Mouse (Mus musculus) liver, postnatal 0 days (tissue): ENCODE measurements at regions not wholly inside any gene's neighbourhood (a gene's known extent, or its start where the extent isn't known, plus 50 kb on each side); places are given as distances from the start of the nearest gene placed in this dataset.

Experiments
- ATAC-seq: fragments of 200-750 bp; cut with Nextera tagmentation; 2 replicates; pipeline ENCODE4 v1.8.0; 2017; ENCODE audit warnings: mild to moderate bottlenecking, moderate library complexity
- DNase-seq: peaks from one replicate; pipeline ENCODE4 v3.0.0-alpha.2; 2016
- H3K27ac ChIP-seq: fragments of 300-500 bp; sonication (generic); 2 replicates; pipeline ENCODE4 v1.5.1; 2014; ENCODE audit warnings: antibody characterized with exemption, moderate library complexity, mild to moderate bottlenecking, low read depth
- H3K27me3 ChIP-seq: fragments of 300-500 bp; sonication (generic); 2 replicates; pipeline ENCODE4 v1.6.1; 2014; ENCODE audit warnings: low read length, control low read depth, mixed read lengths; ENCODE audit not compliant: insufficient read depth
- H3K36me3 ChIP-seq: fragments of 300-500 bp; sonication (generic); replicated peaks from 2 replicates; pipeline ENCODE4 v1.6.1; 2014; ENCODE audit warnings: mild to moderate bottlenecking, control low read depth, low read length, moderate library complexity, mixed read lengths; ENCODE audit not compliant: insufficient read depth
- H3K4me1 ChIP-seq: fragments of 300-500 bp; sonication (generic); 2 replicates; pipeline ENCODE4 v1.6.1; 2014; ENCODE audit warnings: antibody characterized with exemption, mild to moderate bottlenecking, control low read depth; ENCODE audit not compliant: insufficient read depth
- H3K4me2 ChIP-seq: fragments of 300-500 bp; sonication (generic); 2 replicates; pipeline ENCODE4 v1.6.1; 2014; ENCODE audit warnings: low read depth, mild to moderate bottlenecking, low read length, moderate library complexity, mixed read lengths
- H3K4me3 ChIP-seq: fragments of 300-500 bp; sonication (generic); 2 replicates; pipeline ENCODE4 v1.5.1; 2014; ENCODE audit warnings: low read depth, low read length
- H3K9ac ChIP-seq: fragments of 300-500 bp; sonication (generic); replicated peaks from 2 replicates; pipeline ENCODE4 v1.6.1; 2014; ENCODE audit warnings: mild to moderate bottlenecking, moderate library complexity
- H3K9me3 ChIP-seq: fragments of 300-500 bp; sonication (generic); 2 replicates; pipeline ENCODE4 v1.6.1; 2016; ENCODE audit warnings: mild to moderate bottlenecking, control low read depth, low read length, mixed read lengths
- CTCF ChIP-seq: sonication (generic); IDR thresholded peaks from 2 replicates; pipeline ENCODE4 v1.5.1; 2016; ENCODE audit warnings: antibody characterized with exemption, low read depth
- EP300 ChIP-seq: IDR thresholded peaks from 2 replicates; pipeline ENCODE4 v1.6.1; 2016; ENCODE audit warnings: antibody characterized with exemption, low read depth, mild to moderate bottlenecking
- WGBS: fragments of 180-500 bp; shearing (Covaris S2); extraction: QIAGEN DNeasy Blood & Tissue Kit; methylation state at CpG from one replicate; pipeline ENCODE4 v1.1.7; 2014; ENCODE audit not compliant: insufficient replicate concordance; 5-methylcytosine and 5-hydroxymethylcytosine counted together

DNA sequence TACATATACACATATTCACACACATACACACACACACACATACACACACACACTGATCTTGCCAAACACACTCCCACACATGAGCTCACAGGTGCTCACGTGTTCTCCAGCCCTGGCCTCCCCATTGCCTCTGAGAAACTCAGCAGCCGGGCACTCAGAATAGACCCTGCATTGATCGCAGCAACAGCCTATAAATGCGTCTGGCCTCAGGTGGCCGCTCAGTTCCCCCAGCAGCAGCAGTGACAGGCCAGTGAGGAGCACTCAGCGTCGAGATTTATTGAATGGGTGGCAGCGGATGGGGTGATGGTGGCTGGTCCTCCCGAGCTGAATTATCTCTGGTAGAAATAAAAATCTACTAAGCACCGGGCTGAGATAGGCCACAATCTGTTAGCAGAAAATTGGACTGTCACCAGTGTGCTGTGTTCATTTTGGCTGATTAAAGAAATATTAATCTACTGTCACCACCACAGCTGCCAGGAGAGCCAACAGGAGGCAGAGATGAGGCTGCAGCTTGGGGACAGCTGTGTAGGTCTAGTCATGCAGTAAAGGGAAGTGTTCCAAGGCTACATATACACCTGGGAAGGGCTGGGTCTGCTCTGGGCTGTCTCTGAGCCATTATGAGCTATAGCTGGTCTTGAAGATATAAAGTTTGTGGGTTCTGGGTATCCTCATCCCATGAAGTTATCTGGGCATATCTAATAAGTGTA is 80.4 kb upstream of the Ttc34 start:
- no peak for ATAC-seq

GRCm38 (mm10) chr4:154759881-154760280 is 77.4 kb upstream of the Ttc34 start:
- H3K27me3 ChIP-seq = no peaks in the 10 kb centered on the region
- no peak overlapping the region for H3K4me2 ChIP-seq
- no peak for TF ChIP-seq CTCF
- no peak for TF ChIP-seq EP300
- H3K9me3 ChIP-seq = no peaks in the 10 kb centered on the region
- WGBS = 67% methylated on average over 1 of the region's 1 CpGs
- H3K36me3 ChIP-seq = no peaks in the 10 kb centered on the region
- H3K4me1 ChIP-seq = no peaks in the 10 kb centered on the region
- ATAC-seq (no peak), DNase-seq (no peak)
- H3K4me3 ChIP-seq = no peak overlapping the region
- H3K9ac ChIP-seq = no peak overlapping the region
- H3K27ac ChIP-seq = no peak overlapping the region

More for the DNA sequence above, 80.4 kb upstream of the Ttc34 start:
- no peak overlapping the region for H3K9ac ChIP-seq
- no peak for TF ChIP-seq CTCF
- no peak for TF ChIP-seq EP300
- DNase-seq = no peak
- no peaks in the 10 kb centered on the region for H3K27me3 ChIP-seq
- H3K36me3 ChIP-seq = no peaks in the 10 kb centered on the region
- H3K4me3 ChIP-seq = no peak overlapping the region
- no peak overlapping the region for H3K27ac ChIP-seq
- H3K4me1 ChIP-seq = no peaks in the 10 kb centered on the region
- H3K4me2 ChIP-seq = no peak overlapping the region
- no peaks in the 10 kb centered on the region for H3K9me3 ChIP-seq
- WGBS = 73% methylated on average over 10 of the region's 10 CpGs

- Histone ChIP-seq H3K9me3 (no peaks in the 10 kb centered on the region), H3K4me3 (no peak overlapping the region), H3K4me1 (no peaks in the 10 kb centered on the region), H3K9ac (no peak overlapping the region), H3K36me3 (no peaks in the 10 kb centered on the region), H3K4me2 (no peak overlapping the region), H3K27ac (no peak overlapping the region), H3K27me3 (no peaks in the 10 kb centered on the region)
- ATAC-seq (no peak), DNase-seq (no peak)
- TF ChIP-seq CTCF (no peak), EP300 (no peak)
- WGBS = 66% methylated on average over 6 of the region's 6 CpGs
These were observed 73.0 kb upstream of the Ttc34 start for GRCm38 (mm10) chr4:154764238-154764637.

DNA sequence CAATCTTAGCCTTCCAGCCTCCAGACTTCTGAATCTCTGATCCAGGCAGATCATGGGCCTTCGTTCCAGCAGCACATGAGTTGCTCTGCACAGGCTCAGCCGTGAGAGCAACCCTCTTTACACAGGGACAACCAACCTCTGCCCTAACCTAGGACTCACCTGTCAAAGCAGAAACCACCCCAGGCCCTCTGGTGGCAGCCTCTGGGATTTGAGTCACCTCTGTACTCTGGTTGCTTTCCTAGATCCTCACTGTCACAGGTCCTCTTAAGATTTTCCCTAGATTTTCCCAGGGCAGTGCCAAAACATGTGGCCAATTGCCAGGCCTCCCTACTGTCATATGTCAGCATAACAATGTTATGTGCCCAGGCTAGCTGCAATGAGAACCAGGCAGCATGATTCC is 71.1 kb upstream of the Ttc34 start:
- Histone ChIP-seq H3K27me3 (no peaks in the 10 kb centered on the region), H3K4me3 (no peak overlapping the region), H3K9ac (no peak overlapping the region), H3K9me3 (no peaks in the 10 kb centered on the region), H3K27ac (no peak overlapping the region), H3K4me2 (no peak overlapping the region), H3K36me3 (no peaks in the 10 kb centered on the region), H3K4me1 (no peaks in the 10 kb centered on the region)
- TF ChIP-seq CTCF (peak; percentile 45), EP300 (no peak)
- WGBS = 48% methylated on average over 2 of the region's 2 CpGs
- peak; percentile 42 for DNase-seq
- no peak for ATAC-seq

- ATAC-seq (no peak), DNase-seq (no peak)
- TF ChIP-seq EP300 (no peak), CTCF (no peak)
- Histone ChIP-seq H3K4me3 (no peak overlapping the region), H3K4me2 (no peak overlapping the region), H3K27me3 (no peaks in the 10 kb centered on the region), H3K9ac (no peak overlapping the region), H3K4me1 (0 out of 2 replicates have a peak, but pooled peaks cover 4% of the 10 kb centered on the region), H3K9me3 (no peaks in the 10 kb centered on the region), H3K27ac (no peak overlapping the region), H3K36me3 (no peaks in the 10 kb centered on the region)
- 66% methylated on average over 25 of the region's 25 CpGs for WGBS
These were observed 65.8 kb upstream of the Ttc34 start for GRCm38 (mm10) chr4:154771330-154772076.

DNA sequence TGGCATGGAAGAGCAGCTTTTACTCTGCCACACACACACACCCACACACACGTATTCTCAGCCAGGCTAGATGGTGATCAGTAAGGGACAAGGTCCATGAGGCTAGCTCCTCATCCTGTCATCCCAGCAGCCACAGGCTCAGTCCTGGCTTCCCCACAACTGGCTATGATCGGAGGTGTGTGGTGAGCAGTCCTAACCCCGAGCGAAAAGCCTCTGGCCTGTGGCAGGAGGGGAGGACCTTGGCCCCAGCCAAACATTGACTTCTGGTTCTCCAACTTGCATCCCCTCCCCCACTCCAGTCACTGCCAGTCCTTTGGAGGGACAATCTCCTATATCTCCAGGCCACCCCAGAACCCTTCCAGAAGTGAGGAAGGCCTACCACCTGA is 65.2 kb upstream of the Ttc34 start:
- Histone ChIP-seq H3K9ac (no peak overlapping the region), H3K4me2 (no peak overlapping the region), H3K4me1 (0 out of 2 replicates have a peak, but pooled peaks cover 4% of the 10 kb centered on the region), H3K27me3 (no peaks in the 10 kb centered on the region), H3K27ac (no peak overlapping the region), H3K9me3 (no peaks in the 10 kb centered on the region), H3K36me3 (no peaks in the 10 kb centered on the region), H3K4me3 (no peak overlapping the region)
- 54% methylated on average over 4 of the region's 4 CpGs for WGBS
- TF ChIP-seq EP300 (no peak), CTCF (no peak)
- peak; percentile 58 for DNase-seq
- peak; percentile 95 for ATAC-seq
